Mouse (Mus musculus) spleen, adult 2 months (tissue): ENCODE measurements at regions not wholly inside any gene's neighbourhood (a gene's known extent, or its start where the extent isn't known, plus 50 kb on each side); places are given as distances from the start of the nearest gene placed in this dataset.
"Not testable (repeated sequence)": the region's sequence is repeated elsewhere in the genome, so short reads cannot be mapped to it uniquely, and the experiment has no call there.

ENCODE experiments used
- DNase-seq, 2 experiments: peaks; one replicate each; pipeline versions ENCODE4 v3.0.0 to v3.0.0-alpha.2; 2012 to 2021; ENCODE audit warnings: low spot score in 2 of 2, low read depth in 1 of 2
- H3K27ac ChIP-seq: fragments of 200-500 bp; 2 replicates; pipeline ENCODE4 v1.5.1; 2012; ENCODE audit warnings: low read length, inconsistent platforms; ENCODE audit not compliant: insufficient read depth
- H3K27me3 ChIP-seq: fragments of 200-500 bp; 2 replicates; pipeline ENCODE4 v1.6.1; 2012; ENCODE audit warnings: mild to moderate bottlenecking, moderate library complexity, low read length, inconsistent platforms; ENCODE audit not compliant: control insufficient read depth, insufficient read depth
- H3K36me3 ChIP-seq: fragments of 200-500 bp; 2 replicates; pipeline ENCODE4 v1.6.1; 2012; ENCODE audit warnings: mild to moderate bottlenecking, low read length, inconsistent platforms; ENCODE audit not compliant: control insufficient read depth, insufficient read depth
- H3K4me1 ChIP-seq: fragments of 200-500 bp; 2 replicates; pipeline ENCODE4 v1.6.1; 2011; ENCODE audit warnings: inconsistent platforms; ENCODE audit not compliant: control insufficient read depth, insufficient read depth, insufficient read length
- H3K4me3 ChIP-seq: fragments of 200-500 bp; 2 replicates; pipeline ENCODE4 v1.5.1; 2011; ENCODE audit warnings: mild to moderate bottlenecking, inconsistent platforms; ENCODE audit not compliant: insufficient read depth, insufficient read length; ENCODE audit errors: extremely low read depth
- WGBS: fragments of 180-500 bp; shearing (Covaris S2); methylation state at CpG from one replicate; pipeline ENCODE4 v1.1.7; 2018; 5-methylcytosine and 5-hydroxymethylcytosine counted together

GRCm38 (mm10) chr6:3166149-3166548 lies 233.2 kb downstream of the Samd9l start:
- H3K27ac ChIP-seq, H3K4me1 ChIP-seq, H3K27me3 ChIP-seq, H3K36me3 ChIP-seq, H3K4me3 ChIP-seq, DNase-seq: not testable (repeated sequence)
- 14% methylated on average over 1 of the region's 1 CpGs for WGBS

- WGBS, result 48% methylated on average over 2 of the region's 2 CpGs
Observed at GRCm38 (mm10) chr6:3151901-3152300, 247.5 kb downstream of the Samd9l start.

GRCm38 (mm10) chr6:3137823-3138222 lies 261.5 kb downstream of the Samd9l start:
- H3K27ac ChIP-seq, H3K4me1 ChIP-seq, H3K4me3 ChIP-seq, H3K36me3 ChIP-seq, H3K27me3 ChIP-seq: not testable (repeated sequence)
- 75% methylated on average over 3 of the region's 3 CpGs for WGBS
- peak in 1 of 2 experiments; percentile 15 for DNase-seq

More at GRCm38 (mm10) chr6:3151901-3152300, 247.5 kb downstream of the Samd9l start:
- H3K27me3 ChIP-seq, H3K27ac ChIP-seq, H3K4me1 ChIP-seq, DNase-seq, H3K36me3 ChIP-seq, H3K4me3 ChIP-seq: not testable (repeated sequence)

- WGBS, result 90% methylated on average over 4 of the region's 4 CpGs
- not testable (repeated sequence) for H3K27ac ChIP-seq, H3K4me1 ChIP-seq, H3K36me3 ChIP-seq, H3K27me3 ChIP-seq, H3K4me3 ChIP-seq, DNase-seq
Observed at GRCm38 (mm10) chr6:3133763-3134162, 265.6 kb downstream of the Samd9l start.

GRCm38 (mm10) chr6:3116296-3116695 lies 283.1 kb downstream of the Samd9l start:
- not testable (repeated sequence) for H3K4me1 ChIP-seq, H3K36me3 ChIP-seq, DNase-seq, H3K27ac ChIP-seq, H3K27me3 ChIP-seq, H3K4me3 ChIP-seq
- 17% methylated on average over 2 of the region's 3 CpGs for WGBS
